Mouse (Mus musculus) embryonic facial prominence, embryonic 11.5 days (tissue): ENCODE data around the gene Urgcp. TPM values are rescaled to one million over a fixed set of nuclear protein-coding genes. Genes with fewer than 3 reads are reported as not detected.

Experiments used
- ATAC-seq: fragments of 200-750 bp; cut with Nextera tagmentation; replicated peaks from 2 replicates; pipeline ENCODE4 v1.8.0; 2017; ENCODE audit warnings: low read depth; ENCODE audit not compliant: insufficient number of reproducible peaks, low FRiP score, low TSS enrichment
- DNase-seq: peaks from one replicate; pipeline ENCODE4 v3.0.0-alpha.2; 2015; ENCODE audit warnings: low spot score
- H3K27ac ChIP-seq: fragments of 300-500 bp; sonication (generic); replicated peaks from 2 replicates; pipeline ENCODE4 v1.5.1; 2014; ENCODE audit warnings: mild to moderate bottlenecking, low read depth, low read length, control low read depth
- H3K27me3 ChIP-seq: fragments of 300-500 bp; sonication (generic); 2 replicates; pipeline ENCODE4 v1.6.1; 2014; ENCODE audit warnings: mild to moderate bottlenecking, low read length, moderate library complexity, mixed read lengths; ENCODE audit not compliant: control insufficient read depth, insufficient read depth
- H3K36me3 ChIP-seq: fragments of 300-500 bp; sonication (generic); replicated peaks from 2 replicates; pipeline ENCODE4 v1.6.1; 2014; ENCODE audit warnings: low read depth, mild to moderate bottlenecking, low read length, moderate library complexity, mixed read lengths; ENCODE audit not compliant: control insufficient read depth, insufficient read depth
- H3K4me1 ChIP-seq: fragments of 300-500 bp; sonication (generic); 2 replicates; pipeline ENCODE4 v1.6.1; 2014; ENCODE audit warnings: low read length, mixed read lengths; ENCODE audit not compliant: control insufficient read depth, insufficient read depth
- H3K4me2 ChIP-seq: fragments of 300-500 bp; sonication (generic); 2 replicates; pipeline ENCODE4 v1.6.1; 2014; ENCODE audit warnings: low read depth, mild to moderate bottlenecking, control low read depth, low read length, moderate library complexity
- H3K4me3 ChIP-seq: fragments of 300-500 bp; sonication (generic); 2 replicates; pipeline ENCODE4 v1.5.1; 2014; ENCODE audit warnings: low read depth, low read length, control low read depth
- H3K9ac ChIP-seq: fragments of 300-500 bp; sonication (generic); replicated peaks from 2 replicates; pipeline ENCODE4 v1.6.1; 2014; ENCODE audit warnings: mild to moderate bottlenecking, control low read depth, low read length
- H3K9me3 ChIP-seq: fragments of 300-500 bp; sonication (generic); replicated peaks from 2 replicates; pipeline ENCODE4 v1.6.1; 2016; ENCODE audit warnings: mild to moderate bottlenecking, low read length, inconsistent platforms, mixed read lengths; ENCODE audit not compliant: control insufficient read depth
- WGBS: fragments of 180-500 bp; shearing (Covaris S2); extraction: QIAGEN DNeasy Blood & Tissue Kit; methylation state at CpG from one replicate; pipeline ENCODE4 v1.1.7; 2014; 5-methylcytosine and 5-hydroxymethylcytosine counted together
- polyA plus RNA-seq: library from polyadenylated mRNA; unstranded; fragments of >200 nt; fragmentation: Nextera tagmentation; extraction: Ambion mirVana; gene quantifications from 2 replicates; pipeline ENCODE4 v1.2.1, GENCODE M21; 2014

Urgcp gene
- polyA plus RNA-seq, 1 experiment from 2014 or later, result 9.4 TPM

- no peak overlapping the region for H3K4me2 ChIP-seq
- no peak overlapping the region for H3K4me3 ChIP-seq
- DNase-seq (no peak), ATAC-seq (no peak)
- WGBS, result 69% methylated on average over 6 of the region's 6 CpGs
- H3K36me3 ChIP-seq, result no peaks in the 10 kb centered on the region
- H3K27me3 ChIP-seq, result no peaks in the 10 kb centered on the region
- no peaks in the 10 kb centered on the region for H3K4me1 ChIP-seq
- H3K9ac ChIP-seq, result no peak overlapping the region
- no peaks in the 10 kb centered on the region for H3K9me3 ChIP-seq
- H3K27ac ChIP-seq, result no peak overlapping the region
Observed at GRCm38 (mm10) chr11:5682541-5682940, 79.6 kb downstream of the Urgcp start.

Other genes starting within 250 kb of the Urgcp start
- gene Xbp1, start 241.7 kb downstream of the Urgcp start, polyA plus RNA-seq, result 152 and 161 TPM in 2 replicates
- gene Ccdc117, start 220.2 kb downstream of the Urgcp start, polyA plus RNA-seq, result 32.1 and 33.1 TPM in 2 replicates
- gene Ankrd36, start 192.7 kb downstream of the Urgcp start, polyA plus RNA-seq, result 0.36 TPM in 1 of 2 replicates, not detected in the other
- gene Mrps24, start 46.7 kb downstream of the Urgcp start, polyA plus RNA-seq, result 170 and 176 TPM in 2 replicates
- 121 and 126 TPM in 2 replicates for gene Dbnl, start 26.1 kb upstream of the Urgcp start, polyA plus RNA-seq
- 9.7 and 10.6 TPM in 2 replicates for gene Pgam2, start 41.4 kb upstream of the Urgcp start, polyA plus RNA-seq
- 7.0 and 7.1 TPM in 2 replicates for gene Polm, start 75.6 kb upstream of the Urgcp start, polyA plus RNA-seq
- gene Aebp1, start 99.6 kb upstream of the Urgcp start, polyA plus RNA-seq, result 8.3 and 10.3 TPM in 2 replicates
- gene Pold2, start 115.9 kb upstream of the Urgcp start, polyA plus RNA-seq, result 101 and 105 TPM in 2 replicates
- 7.6 and 25.4 TPM in 2 replicates for gene Myl7, start 136.4 kb upstream of the Urgcp start, polyA plus RNA-seq
- gene Gck, start 187.7 kb upstream of the Urgcp start, polyA plus RNA-seq, result 2.2 and 2.6 TPM in 2 replicates
- 30.1 and 31.4 TPM in 2 replicates for gene Ykt6, start 193.3 kb upstream of the Urgcp start, polyA plus RNA-seq